Mouse (Mus musculus) small intestine, adult 2 months (tissue): ENCODE measurements around the gene Myl10.

Experiments
- CTCF ChIP-seq: fragments of 200-500 bp; IDR thresholded peaks from 2 replicates; pipeline ENCODE4 v1.5.1; 2012; ENCODE audit warnings: low read depth, mild to moderate bottlenecking, control low read depth, inconsistent platforms, low read length, moderate library complexity, mixed read lengths; ENCODE audit not compliant: insufficient replicate concordance, insufficient read length; ENCODE audit errors: extremely low read depth
- POLR2A ChIP-seq: fragments of 200-500 bp; IDR thresholded peaks from 2 replicates; pipeline ENCODE4 v1.6.1; 2012; ENCODE audit warnings: low read depth, mild to moderate bottlenecking, control low read depth, inconsistent platforms, low read length, moderate library complexity

DNA sequence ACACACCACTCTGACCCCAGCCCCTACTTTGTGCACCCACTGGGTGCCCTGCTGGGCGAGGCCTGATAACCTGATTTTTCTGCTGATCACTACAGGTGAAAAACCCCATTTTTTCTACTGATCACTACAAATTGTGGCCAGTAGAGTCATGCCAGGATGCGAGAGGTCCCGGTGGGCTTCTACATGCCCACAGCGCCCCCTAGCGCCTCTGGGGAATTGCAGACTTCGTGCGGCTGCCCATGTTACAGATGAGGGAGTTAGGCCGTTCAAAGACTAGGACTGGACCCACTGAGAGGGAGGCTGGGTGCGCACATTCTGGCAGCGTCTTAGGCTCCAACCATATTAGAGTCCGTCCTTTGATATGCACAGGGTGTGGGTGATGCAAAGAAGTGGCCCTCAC lies 21.9 kb downstream of the Myl10 start:
- TF ChIP-seq CTCF (peak; percentile 56; the same call in 1 of the 2 replicates), POLR2A (no peak)
